Mouse (Mus musculus): ENCODE data around the gene Ush2a. TPM values are rescaled to one million over a fixed set of nuclear protein-coding genes. Genes with fewer than 3 reads are reported as not detected.

The Ush2a gene
- total and polyA plus RNA-seq, 3 experiments: under 0.01 to 0.04 TPM; not detected in 1

GRCm38 (mm10) chr1:188999981-189000380 is 738.2 kb downstream of the Ush2a start:
- no peaks in the 10 kb centered on the region; the same call in none of the 2 replicates for H3K79me2 ChIP-seq (ENCODE audit: control insufficient read depth, insufficient read depth, low read length, poor library complexity)
- no peak overlapping the region for H3K4me3 ChIP-seq (ENCODE audit: control insufficient read depth in 1 of 2, insufficient read depth in 1 of 2, low read depth in 2 of 2, low read length in 2 of 2)
- TF ChIP-seq E2F4 (IDR thresholded peaks at IDR 0.05; ENCODE audit: borderline replicate concordance, low read depth, low read length) (no peak), MEF2A (IDR thresholded peaks at IDR 0.05; ENCODE audit: extremely low read depth, insufficient replicate concordance, low read depth, low read length, poor library complexity, severe bottlenecking) (no peak), EP300 (IDR thresholded peaks at IDR 0.05; ENCODE audit: low read depth in 1 of 2, low read length in 2 of 2) (no peak), MXI1 (IDR thresholded peaks at IDR 0.05; ENCODE audit: low read depth, low read length) (no peak), MAFK (IDR thresholded peaks at IDR 0.05; ENCODE audit: borderline replicate concordance, low read depth, low read length) (no peak), CHD1 (IDR thresholded peaks at IDR 0.05; ENCODE audit: low read depth, low read length) (no peak), ZNF384 (IDR thresholded peaks at IDR 0.05; ENCODE audit: low read depth, low read length) (no peak), RCOR1 (IDR thresholded peaks at IDR 0.05; ENCODE audit: low read depth, low read length) (no peak), POLR2AphosphoS2 (IDR thresholded peaks at IDR 0.05; ENCODE audit: low read length) (no peak), NELFE (IDR thresholded peaks at IDR 0.05; ENCODE audit: low read depth, low read length) (no peak), ZMIZ1 (IDR thresholded peaks at IDR 0.05; ENCODE audit: low read depth, low read length) (no peak), MAZ (IDR thresholded peaks at IDR 0.05; ENCODE audit: low read depth, low read length) (no peak), CHD2 (IDR thresholded peaks at IDR 0.05; ENCODE audit: low read length) (no peak), USF2 (IDR thresholded peaks at IDR 0.05; ENCODE audit: borderline replicate concordance in 1 of 2, insufficient read depth in 1 of 2, low read depth in 1 of 2, low read length in 2 of 2) (no peak), GABPA (IDR thresholded peaks at IDR 0.05; ENCODE audit: low read depth, low read length) (no peak), HCFC1 (IDR thresholded peaks at IDR 0.05; ENCODE audit: low read depth, low read length) (no peak), TCF12 (IDR thresholded peaks at IDR 0.05; ENCODE audit: low read depth, low read length) (no peak), SMC3 (IDR thresholded peaks at IDR 0.05; ENCODE audit: low read depth, low read length) (no peak), ZKSCAN1 (IDR thresholded peaks at IDR 0.05; ENCODE audit: low read depth, low read length) (no peak)
- H3K27me3 ChIP-seq (ENCODE audit: control insufficient read depth in 1 of 2, insufficient read depth in 2 of 2, low read length in 2 of 2): no peaks in the 10 kb centered on the region
- H3K9ac ChIP-seq (ENCODE audit: control insufficient read depth, low read depth, low read length, poor library complexity, severe bottlenecking): no peak overlapping the region
- H3K27ac ChIP-seq (ENCODE audit: control insufficient read depth, low read depth, low read length): no peak overlapping the region
- no peak for DNase-seq (ENCODE audit: low read depth, low spot score)
- no peaks in the 10 kb centered on the region for H3K4me1 ChIP-seq (ENCODE audit: control insufficient read depth in 1 of 2, insufficient read depth in 2 of 2, low read length in 2 of 2)
- H3K9me3 ChIP-seq (replicated peaks; ENCODE audit: insufficient read depth, low read length): no peaks in the 10 kb centered on the region
- peaks cover 0 to 8% of the 10 kb centered on the region in 2 experiments; a peak in 2 of 4 replicates for H3K36me3 ChIP-seq (ENCODE audit: control insufficient read depth in 1 of 2, insufficient read depth in 2 of 2, low read length in 2 of 2)

- TF ChIP-seq ZMIZ1 (IDR thresholded peaks at IDR 0.05; ENCODE audit: low read depth, low read length): no peak
- no peak for TF ChIP-seq TCF12 (IDR thresholded peaks at IDR 0.05; ENCODE audit: low read depth, low read length)
- H3K36me3 ChIP-seq (ENCODE audit: control insufficient read depth in 1 of 2, insufficient read depth in 2 of 2, low read length in 2 of 2): peaks cover 5 to 8% of the 10 kb centered on the region in 2 experiments; a peak in 3 of 4 replicates
These were observed 740.0 kb downstream of the Ush2a start for GRCm38 (mm10) chr1:189001815-189002214.

More at GRCm38 (mm10) chr1:189001815-189002214, 740.0 kb downstream of the Ush2a start:
- Histone ChIP-seq H3K4me3 (ENCODE audit: control insufficient read depth in 1 of 2, insufficient read depth in 1 of 2, low read depth in 2 of 2, low read length in 2 of 2) (no peak overlapping the region), H3K9me3 (replicated peaks; ENCODE audit: insufficient read depth, low read length) (no peaks in the 10 kb centered on the region), H3K27ac (ENCODE audit: control insufficient read depth, low read depth, low read length) (no peak overlapping the region), H3K79me2 (ENCODE audit: control insufficient read depth, insufficient read depth, low read length, poor library complexity) (peaks cover 3% of the 10 kb centered on the region), H3K27me3 (ENCODE audit: control insufficient read depth in 1 of 2, insufficient read depth in 2 of 2, low read length in 2 of 2) (no peaks in the 10 kb centered on the region), H3K9ac (ENCODE audit: control insufficient read depth, low read depth, low read length, poor library complexity, severe bottlenecking) (no peak overlapping the region), H3K4me1 (ENCODE audit: control insufficient read depth in 1 of 2, insufficient read depth in 2 of 2, low read length in 2 of 2) (peaks cover 0 to 3% of the 10 kb centered on the region in 2 experiments; a peak in 2 of 4 replicates)
- DNase-seq (ENCODE audit: low read depth, low spot score): no peak

All from MEL (cell line).